Mouse (Mus musculus) embryonic facial prominence, embryonic 10.5 days (tissue): ENCODE measurements around the gene Klhdc4. TPM values are rescaled to one million over a fixed set of nuclear protein-coding genes. Genes with fewer than 3 reads are reported as not detected.
A peak's percentile ranks its signal among the peaks of the same experiment; 100 is the strongest.

Experiments used
- DNase-seq: peaks from one replicate; pipeline ENCODE4 v3.0.0-alpha.2; 2017; ENCODE audit warnings: low spot score
- H3K27ac ChIP-seq: fragments of 300-500 bp; sonication (generic); replicated peaks from 2 replicates; pipeline ENCODE4 v1.5.1; 2016; ENCODE audit warnings: mild to moderate bottlenecking
- H3K27me3 ChIP-seq: fragments of 300-500 bp; sonication (generic); replicated peaks from 2 replicates; pipeline ENCODE4 v1.6.1; 2016; ENCODE audit warnings: low read depth, mild to moderate bottlenecking; ENCODE audit not compliant: poor library complexity, severe bottlenecking
- H3K36me3 ChIP-seq: fragments of 300-500 bp; sonication (generic); replicated peaks from 2 replicates; pipeline ENCODE4 v1.6.1; 2016; ENCODE audit warnings: mild to moderate bottlenecking, moderate library complexity
- H3K4me1 ChIP-seq: fragments of 300-500 bp; sonication (generic); 2 replicates; pipeline ENCODE4 v1.6.1; 2016
- H3K4me3 ChIP-seq: fragments of 300-500 bp; sonication (generic); 2 replicates; pipeline ENCODE4 v1.5.1; 2016; ENCODE audit warnings: mild to moderate bottlenecking, moderate library complexity
- H3K9me3 ChIP-seq: fragments of 300-500 bp; sonication (generic); 2 replicates; pipeline ENCODE4 v1.6.1; 2016; ENCODE audit warnings: mild to moderate bottlenecking
- WGBS: fragments of 180-500 bp; shearing (Covaris S2); methylation state at CpG from one replicate; pipeline ENCODE4 v1.1.7; 2016; 5-methylcytosine and 5-hydroxymethylcytosine counted together
- polyA plus RNA-seq: library from polyadenylated mRNA; unstranded; fragments of >200 nt; fragmentation: Nextera tagmentation; extraction: Ambion mirVana; gene quantifications from 2 replicates; pipeline ENCODE4 v1.2.1, GENCODE M21; 2016

The Klhdc4 gene
- polyA plus RNA-seq, 1 experiment from 2014 or later, result 67.3 TPM

- no peaks in the 10 kb centered on the region for H3K9me3 ChIP-seq
- H3K4me3 ChIP-seq, result no peak overlapping the region
- peaks cover 19% of the 10 kb centered on the region for H3K4me1 ChIP-seq
- 74% methylated on average over 6 of the region's 6 CpGs for WGBS
- H3K36me3 ChIP-seq, result peaks cover 18% of the 10 kb centered on the region
- no peak for DNase-seq
- H3K27me3 ChIP-seq, result 0 out of 2 replicates have a peak, but pooled peaks cover 6% of the 10 kb centered on the region
- H3K27ac ChIP-seq, result no peak overlapping the region
Measured at GRCm38 (mm10) chr8:121847987-121848386, 18.6 kb upstream of the Klhdc4 start.

GRCm38 (mm10) chr8:121847261-121847822 lies 18.0 kb upstream of the Klhdc4 start:
- H3K9me3 ChIP-seq, result no peaks in the 10 kb centered on the region
- peaks cover 19% of the 10 kb centered on the region for H3K4me1 ChIP-seq
- no peak overlapping the region for H3K27ac ChIP-seq
- H3K4me3 ChIP-seq, result no peak overlapping the region
- no peak for DNase-seq
- 77% methylated on average over 10 of the region's 10 CpGs for WGBS
- peaks cover 24% of the 10 kb centered on the region for H3K36me3 ChIP-seq
- 0 out of 2 replicates have a peak, but pooled peaks cover 4% of the 10 kb centered on the region for H3K27me3 ChIP-seq

- Histone ChIP-seq H3K36me3 (peaks cover 29% of the 10 kb centered on the region), H3K27ac (no peak overlapping the region)
- no peak for DNase-seq
Measured at GRCm38 (mm10) chr8:121846815-121847214, 17.4 kb upstream of the Klhdc4 start.

DNA sequence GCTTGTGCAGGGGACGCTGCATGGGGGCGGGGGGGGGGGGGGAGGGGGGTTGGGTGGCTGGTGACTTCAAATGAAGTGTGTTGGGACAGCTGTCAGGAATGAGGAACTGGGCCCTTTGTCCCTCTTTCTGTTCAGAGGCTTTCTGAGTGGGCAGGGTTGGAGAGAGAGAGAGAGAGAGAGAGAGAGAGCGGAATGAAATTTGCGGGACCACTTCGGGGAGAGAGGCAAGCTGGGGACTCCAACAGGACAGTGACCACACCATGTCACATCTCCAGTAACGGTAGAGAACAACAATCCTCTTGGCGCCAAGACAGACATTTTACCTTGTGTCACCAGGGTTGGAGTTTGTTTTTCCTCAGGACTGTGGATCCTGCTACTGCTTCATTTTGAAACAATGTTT lies 15.4 kb upstream of the Klhdc4 start:
- no peak for DNase-seq
- no peak overlapping the region for H3K4me3 ChIP-seq
- peaks cover 37% of the 10 kb centered on the region for H3K36me3 ChIP-seq
- H3K27me3 ChIP-seq, result no peaks in the 10 kb centered on the region
- no peak overlapping the region for H3K27ac ChIP-seq
- no peaks in the 10 kb centered on the region for H3K9me3 ChIP-seq
- no peaks in the 10 kb centered on the region for H3K4me1 ChIP-seq
- WGBS, result 63% methylated on average over 7 of the region's 7 CpGs

More at GRCm38 (mm10) chr8:121846815-121847214, 17.4 kb upstream of the Klhdc4 start:
- no peaks in the 10 kb centered on the region for H3K9me3 ChIP-seq
- H3K4me3 ChIP-seq, result no peak overlapping the region
- H3K4me1 ChIP-seq, result peaks cover 16% of the 10 kb centered on the region
- H3K27me3 ChIP-seq, result no peaks in the 10 kb centered on the region

DNA sequence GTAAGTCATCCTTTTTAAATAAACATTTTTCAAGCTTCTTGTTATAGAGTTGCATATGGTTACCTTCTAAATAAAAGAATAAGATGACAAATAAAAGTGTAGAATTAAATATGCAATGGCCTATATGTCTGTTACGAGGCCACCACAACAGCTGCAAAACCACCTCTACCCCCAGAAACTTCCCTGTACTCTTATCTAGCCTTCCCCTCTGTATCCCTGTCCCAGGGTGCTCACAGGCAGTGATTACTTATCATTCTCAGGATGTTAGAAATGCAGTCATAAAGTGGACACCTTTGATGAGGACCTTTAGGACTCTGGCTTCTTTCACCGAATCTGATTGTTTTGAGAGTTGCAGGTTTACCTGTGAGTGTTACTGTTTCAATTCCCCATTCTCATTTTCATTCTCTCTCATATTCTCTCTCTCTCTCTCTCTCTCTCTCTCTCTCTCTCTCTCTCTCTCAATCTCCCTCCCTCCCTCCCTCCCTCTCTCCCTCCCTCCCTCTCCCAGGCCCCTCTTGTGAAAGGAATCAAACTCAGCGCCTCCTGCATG lies 13.9 kb upstream of the Klhdc4 start:
- no peaks in the 10 kb centered on the region for H3K4me1 ChIP-seq
- no peaks in the 10 kb centered on the region for H3K9me3 ChIP-seq
- no peaks in the 10 kb centered on the region for H3K27me3 ChIP-seq
- DNase-seq, result no peak
- H3K4me3 ChIP-seq, result no peak overlapping the region
- H3K36me3 ChIP-seq, result peaks cover 37% of the 10 kb centered on the region
- no peak overlapping the region for H3K27ac ChIP-seq
- 76% methylated on average over 3 of the region's 3 CpGs for WGBS

GRCm38 (mm10) chr8:121842064-121842955 lies 12.9 kb upstream of the Klhdc4 start:
- Histone ChIP-seq H3K9me3 (no peaks in the 10 kb centered on the region), H3K27me3 (no peaks in the 10 kb centered on the region), H3K4me3 (no peak overlapping the region), H3K4me1 (no peaks in the 10 kb centered on the region), H3K27ac (no peak overlapping the region), H3K36me3 (peaks cover 37% of the 10 kb centered on the region)
- no peak for DNase-seq
- 92% methylated on average over 8 of the region's 8 CpGs for WGBS

- H3K4me3 ChIP-seq, result no peak overlapping the region
- no peaks in the 10 kb centered on the region for H3K9me3 ChIP-seq
- 57% methylated on average over 8 of the region's 8 CpGs for WGBS
- DNase-seq, result peak; percentile 54
- H3K4me1 ChIP-seq, result no peaks in the 10 kb centered on the region
- no peaks in the 10 kb centered on the region for H3K27me3 ChIP-seq
- H3K36me3 ChIP-seq, result peaks cover 37% of the 10 kb centered on the region
- no peak overlapping the region for H3K27ac ChIP-seq
Measured at GRCm38 (mm10) chr8:121841242-121841641, 11.9 kb upstream of the Klhdc4 start.

GRCm38 (mm10) chr8:121832503-121832902 lies 3.1 kb upstream of the Klhdc4 start:
- no peaks in the 10 kb centered on the region for H3K27me3 ChIP-seq
- peaks cover 5% of the 10 kb centered on the region for H3K36me3 ChIP-seq
- H3K9me3 ChIP-seq, result no peaks in the 10 kb centered on the region
- no peak overlapping the region for H3K4me3 ChIP-seq
- H3K4me1 ChIP-seq, result peaks cover 20% of the 10 kb centered on the region
- WGBS, result 24% methylated on average over 6 of the region's 6 CpGs
- H3K27ac ChIP-seq, result peak overlapping the region; percentile 76
- DNase-seq, result peak; percentile 62

GRCm38 (mm10) chr8:121832061-121832460 lies 2.7 kb upstream of the Klhdc4 start:
- peak overlapping the region; percentile 71 for H3K27ac ChIP-seq
- no peaks in the 10 kb centered on the region for H3K27me3 ChIP-seq
- no peak overlapping the region for H3K4me3 ChIP-seq
- H3K9me3 ChIP-seq, result no peaks in the 10 kb centered on the region
- no peak for DNase-seq
- WGBS, result 84% methylated on average over 2 of the region's 2 CpGs
- peaks cover 5% of the 10 kb centered on the region for H3K36me3 ChIP-seq
- peaks cover 20% of the 10 kb centered on the region for H3K4me1 ChIP-seq

DNA sequence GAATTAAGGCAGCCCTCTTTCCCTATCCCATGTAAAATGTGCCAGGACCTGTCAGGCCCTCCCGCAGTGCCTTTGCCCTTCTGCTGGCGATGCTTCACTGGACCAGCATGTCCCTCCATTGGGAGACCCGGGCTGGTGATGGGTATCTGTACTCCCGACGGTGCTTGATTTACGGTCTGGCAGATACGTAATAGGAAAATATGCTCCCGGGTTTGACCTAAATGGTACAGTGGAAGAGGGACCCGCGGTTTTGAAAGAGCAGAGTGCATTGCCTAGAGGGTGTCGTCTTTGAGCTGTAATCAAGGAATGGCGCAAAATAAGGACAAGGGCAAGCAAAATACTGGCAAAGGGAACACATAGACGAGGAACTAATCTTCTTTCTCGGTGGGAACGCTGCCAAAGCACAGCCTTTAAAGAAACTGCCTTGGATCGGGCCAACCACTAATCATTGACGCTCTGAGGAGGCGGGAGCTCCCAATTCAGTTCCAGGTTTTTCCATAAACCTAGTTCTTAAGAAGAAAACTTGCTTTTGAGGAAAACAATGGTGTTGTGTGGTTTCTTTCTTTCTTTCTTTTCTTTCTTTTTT lies 501 bp upstream of the Klhdc4 start:
- Histone ChIP-seq H3K9me3 (no peaks in the 10 kb centered on the region), H3K4me3 (peak overlapping the region; percentile 98), H3K36me3 (peaks cover 5% of the 10 kb centered on the region), H3K27ac (peak overlapping the region; percentile 88), H3K27me3 (no peaks in the 10 kb centered on the region), H3K4me1 (peaks cover 20% of the 10 kb centered on the region)
- WGBS, result 20% methylated on average over 18 of the region's 18 CpGs
- no peak for DNase-seq

GRCm38 (mm10) chr8:121828376-121829023 lies 869 bp downstream of the Klhdc4 start:
- no peak for DNase-seq
- Histone ChIP-seq H3K36me3 (peaks cover 5% of the 10 kb centered on the region), H3K4me3 (peak overlapping the region; percentile 98), H3K9me3 (no peaks in the 10 kb centered on the region), H3K4me1 (peaks cover 20% of the 10 kb centered on the region), H3K27me3 (no peaks in the 10 kb centered on the region), H3K27ac (peak overlapping the region; percentile 88)
- 37% methylated on average over 10 of the region's 10 CpGs for WGBS

- 96% methylated on average over 5 of the region's 5 CpGs for WGBS
- Histone ChIP-seq H3K4me3 (peak overlapping the region; percentile 98; the same call in 1 of the 2 replicates), H3K36me3 (peaks cover 5% of the 10 kb centered on the region), H3K4me1 (peaks cover 20% of the 10 kb centered on the region), H3K9me3 (no peaks in the 10 kb centered on the region), H3K27ac (no peak overlapping the region), H3K27me3 (no peaks in the 10 kb centered on the region)
- DNase-seq, result no peak
Measured at GRCm38 (mm10) chr8:121827726-121828125, 1.6 kb downstream of the Klhdc4 start.
